Mouse (Mus musculus) bone marrow macrophage, adult 2 months (primary cell): ENCODE measurements around the gene Nell1. TPM values are rescaled to one million over a fixed set of nuclear protein-coding genes. Genes with fewer than 3 reads are reported as not detected.

ENCODE experiments used
- H3K27ac ChIP-seq: 2 replicates; pipeline ENCODE4 v1.5.1; 2012; ENCODE audit warnings: low read depth, low read length; ENCODE audit not compliant: insufficient read depth
- H3K4me1 ChIP-seq: 2 replicates; pipeline ENCODE4 v1.6.1; 2012; ENCODE audit warnings: low read length; ENCODE audit not compliant: control insufficient read depth, insufficient read depth
- H3K4me3 ChIP-seq: 2 replicates; pipeline ENCODE4 v1.5.1; 2012; ENCODE audit warnings: mild to moderate bottlenecking, low read length, moderate library complexity; ENCODE audit not compliant: insufficient read depth
- CTCF ChIP-seq: IDR thresholded peaks from 2 replicates; pipeline ENCODE4 v1.5.1; 2012; ENCODE audit warnings: low read depth, mild to moderate bottlenecking, low read length, moderate library complexity
- POLR2A ChIP-seq: IDR thresholded peaks from 2 replicates; pipeline ENCODE4 v1.6.1; 2012; ENCODE audit warnings: mild to moderate bottlenecking, low read depth, low read length, borderline replicate concordance
- polyA plus RNA-seq: library from polyadenylated mRNA; stranded (reverse); fragments of >200 nt; gene quantifications from 2 replicates; pipeline ENCODE4 v1.2.4, GENCODE M21; 2012; ENCODE audit not compliant: missing spikeins, insufficient read depth, insufficient read length

Gene Nell1
- polyA plus RNA-seq, 1 experiment = not detected

GRCm38 (mm10) chr7:50598890-50599289 is 624.2 kb downstream of the Nell1 start, which contains the start of gene 4933405O20Rik:
Gene 4933405O20Rik, plus strand, starts transcription at chr7:50599190.
- H3K4me1 ChIP-seq = no peaks in the 10 kb centered on the region
- TF ChIP-seq POLR2A = no peak
- no peak for TF ChIP-seq CTCF
- H3K27ac ChIP-seq = no peak within 1 kb of the TSS
- no peak within 1 kb of the TSS for H3K4me3 ChIP-seq

GRCm38 (mm10) chr7:50614101-50614500 is 639.4 kb downstream of the Nell1 start:
- Histone ChIP-seq H3K4me1 (no peaks in the 10 kb centered on the region), H3K27ac (no peak overlapping the region), H3K4me3 (no peak overlapping the region)
- TF ChIP-seq CTCF (no peak), POLR2A (no peak)

GRCm38 (mm10) chr7:50629186-50629585 is 654.5 kb downstream of the Nell1 start:
- no peak for TF ChIP-seq POLR2A
- TF ChIP-seq CTCF = no peak
- H3K4me1 ChIP-seq = no peaks in the 10 kb centered on the region

GRCm38 (mm10) chr7:50633147-50633546 is 658.5 kb downstream of the Nell1 start:
- no peak for TF ChIP-seq POLR2A
- TF ChIP-seq CTCF = no peak
- Histone ChIP-seq H3K4me1 (no peaks in the 10 kb centered on the region), H3K4me3 (no peak overlapping the region)

More at GRCm38 (mm10) chr7:50629186-50629585, 654.5 kb downstream of the Nell1 start:
- H3K27ac ChIP-seq = no peak overlapping the region
- no peak overlapping the region for H3K4me3 ChIP-seq

GRCm38 (mm10) chr7:50672266-50672665 is 697.6 kb downstream of the Nell1 start:
- Histone ChIP-seq H3K27ac (no peak overlapping the region), H3K4me3 (no peak overlapping the region), H3K4me1 (no peaks in the 10 kb centered on the region)
- TF ChIP-seq CTCF (no peak), POLR2A (no peak)

More at GRCm38 (mm10) chr7:50633147-50633546, 658.5 kb downstream of the Nell1 start:
- no peak overlapping the region for H3K27ac ChIP-seq

- H3K27ac ChIP-seq = no peak overlapping the region
- no peak overlapping the region for H3K4me3 ChIP-seq
- H3K4me1 ChIP-seq = no peaks in the 10 kb centered on the region
- TF ChIP-seq POLR2A (no peak), CTCF (no peak)
Observed at GRCm38 (mm10) chr7:50675444-50675843, 700.8 kb downstream of the Nell1 start.

- Histone ChIP-seq H3K4me3 (no peak overlapping the region), H3K27ac (no peak overlapping the region), H3K4me1 (no peaks in the 10 kb centered on the region)
- no peak for TF ChIP-seq CTCF
- no peak for TF ChIP-seq POLR2A
Observed at GRCm38 (mm10) chr7:50677511-50677910, 702.8 kb downstream of the Nell1 start.

GRCm38 (mm10) chr7:50686337-50686736 is 711.7 kb downstream of the Nell1 start:
- no peaks in the 10 kb centered on the region for H3K4me1 ChIP-seq
- H3K27ac ChIP-seq = no peak overlapping the region
- no peak overlapping the region for H3K4me3 ChIP-seq
- TF ChIP-seq CTCF (no peak), POLR2A (no peak)

- Histone ChIP-seq H3K27ac (no peak overlapping the region), H3K4me1 (no peaks in the 10 kb centered on the region), H3K4me3 (no peak overlapping the region)
- TF ChIP-seq CTCF (no peak), POLR2A (no peak)
Observed at GRCm38 (mm10) chr7:50725166-50725565, 750.5 kb downstream of the Nell1 start.

- Histone ChIP-seq H3K4me3 (no peak overlapping the region), H3K4me1 (no peaks in the 10 kb centered on the region), H3K27ac (no peak overlapping the region)
- TF ChIP-seq CTCF (no peak), POLR2A (no peak)
Observed at GRCm38 (mm10) chr7:50730951-50731350, 756.3 kb downstream of the Nell1 start.

- no peak overlapping the region for H3K27ac ChIP-seq
- H3K4me3 ChIP-seq = no peak overlapping the region
- no peaks in the 10 kb centered on the region for H3K4me1 ChIP-seq
- TF ChIP-seq CTCF (no peak), POLR2A (no peak)
Observed at GRCm38 (mm10) chr7:50755516-50755915, 780.9 kb downstream of the Nell1 start.
